Mouse (Mus musculus): ENCODE data around the gene Crispld2.

DNA sequence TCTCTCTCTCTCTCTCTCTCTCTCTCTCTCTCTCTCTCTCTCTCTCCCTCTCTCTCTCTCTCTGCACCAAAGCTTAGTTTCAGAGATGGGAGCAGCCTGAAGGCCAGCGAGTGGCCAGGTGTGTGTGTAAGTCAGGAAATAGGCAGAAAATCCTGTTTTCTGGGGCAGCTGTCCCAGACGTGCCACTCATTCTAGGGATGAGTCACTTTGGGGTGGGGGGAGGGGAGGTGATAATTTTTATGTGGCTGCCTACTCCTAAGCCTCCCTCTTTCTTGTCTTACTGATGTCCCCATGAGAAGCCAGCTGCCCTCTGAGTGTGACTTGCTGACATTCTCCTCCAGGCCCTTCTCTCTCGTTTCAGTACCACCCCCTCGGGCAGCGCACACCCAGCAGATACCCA is 6.1 kb upstream of the Crispld2 start:
- TF ChIP-seq POLR2A (IDR thresholded peaks at IDR 0.05; ENCODE audit: extremely low read depth, insufficient read depth, low read length) (no peak), CTCF (IDR thresholded peaks at IDR 0.05; ENCODE audit: extremely low read depth, insufficient read depth, low read length) (no peak)

Data from cortical plate, adult 2 months (tissue).